Mouse (Mus musculus): ENCODE results near the gene Mapk10.
A peak's percentile ranks its signal among the peaks of the same experiment; 100 is the strongest.

The Mapk10 gene

GRCm38 (mm10) chr5:103211101-103211848 lies at the start of gene Mapk10:
Mapk10 (minus strand) TSS chr5:103211334.
- DNase-seq, result peak; percentile 75

GRCm38 (mm10) chr5:103256144-103256543 lies 45.0 kb upstream of the Mapk10 start:
- no peak for DNase-seq

- no peak for DNase-seq
Measured at GRCm38 (mm10) chr5:103242430-103242829, 31.3 kb upstream of the Mapk10 start.

GRCm38 (mm10) chr5:103231822-103232221 lies 20.7 kb upstream of the Mapk10 start:
- no peak for DNase-seq

- DNase-seq, result no peak
Measured at GRCm38 (mm10) chr5:103230334-103230733, 19.2 kb upstream of the Mapk10 start.

- DNase-seq, result no peak
Measured at GRCm38 (mm10) chr5:103229321-103229720, 18.2 kb upstream of the Mapk10 start.

GRCm38 (mm10) chr5:103221997-103222396 lies 10.9 kb upstream of the Mapk10 start:
- DNase-seq, result no peak

- no peak for DNase-seq
Measured at GRCm38 (mm10) chr5:103210644-103211043, 490 bp downstream of the Mapk10 start.

- peak; percentile 22 for DNase-seq
Measured at GRCm38 (mm10) chr5:103210018-103210417, 1.1 kb downstream of the Mapk10 start.

- DNase-seq, result no peak
Measured at GRCm38 (mm10) chr5:103209486-103209885, 1.6 kb downstream of the Mapk10 start.

GRCm38 (mm10) chr5:103208869-103209268 lies 2.3 kb downstream of the Mapk10 start:
- DNase-seq, result peak; percentile 29

- peak; percentile 18 for DNase-seq
Measured at GRCm38 (mm10) chr5:103208021-103208511, 3.1 kb downstream of the Mapk10 start.

- no peak for DNase-seq
Measured at GRCm38 (mm10) chr5:103197796-103198325, 13.3 kb downstream of the Mapk10 start.

- DNase-seq, result no peak
Measured at GRCm38 (mm10) chr5:103194549-103194948, 16.6 kb downstream of the Mapk10 start.

GRCm38 (mm10) chr5:103193700-103194099 lies 17.4 kb downstream of the Mapk10 start:
- no peak for DNase-seq

- DNase-seq, result no peak
Measured at GRCm38 (mm10) chr5:103191577-103191976, 19.6 kb downstream of the Mapk10 start.

GRCm38 (mm10) chr5:103184256-103184655 lies 26.9 kb downstream of the Mapk10 start:
- DNase-seq, result no peak

- DNase-seq, result no peak
Measured at GRCm38 (mm10) chr5:103181622-103182021, 29.5 kb downstream of the Mapk10 start.

GRCm38 (mm10) chr5:103177010-103177409 lies 34.1 kb downstream of the Mapk10 start:
- DNase-seq, result no peak

GRCm38 (mm10) chr5:103175989-103176388 lies 35.1 kb downstream of the Mapk10 start:
- DNase-seq, result no peak

- DNase-seq, result peak; percentile 53
Measured at GRCm38 (mm10) chr5:103174607-103175006, 36.5 kb downstream of the Mapk10 start.

GRCm38 (mm10) chr5:103171207-103171606 lies 39.9 kb downstream of the Mapk10 start:
- DNase-seq, result no peak

- DNase-seq, result no peak
Measured at GRCm38 (mm10) chr5:103167371-103167770, 43.8 kb downstream of the Mapk10 start.

GRCm38 (mm10) chr5:103166755-103167154 lies 44.4 kb downstream of the Mapk10 start:
- DNase-seq, result no peak

All from right cerebral cortex, postnatal 14 days (tissue).